Mouse (Mus musculus) embryonic stem cell, embryonic (primary cell): ENCODE data around the gene Spocd1.

Experiments used
- CTCF ChIA-PET, 4 experiments: fragments of 300-600 bp in 2 of 4; fragments of 350-600 bp in 2 of 4; sonication (Branson Sonifier 250); formaldehyde crosslinking; loops; one replicate each; lab custom pipeline; 2022; ENCODE audit warnings: inconsistent platforms in 2 of 4; lab: Charles Lee
- POLR2A ChIA-PET, 4 experiments: fragments of 300-600 bp in 2 of 4; fragments of 350-600 bp in 2 of 4; sonication (Branson Sonifier 250); formaldehyde crosslinking; loops; one replicate each; lab custom pipeline; 2022; ENCODE audit warnings: antibody characterized with exemption in 4 of 4, inconsistent platforms in 1 of 4; lab: Charles Lee

Gene Spocd1

GRCm38 (mm10) chr4:129983046-129983445, 54.0 kb downstream of the Spocd1 start:
- ChIA-PET POLR2A (interaction anchor here (0.6 to 3.2 kb wide), 18 partner anchors 10 to 925 kb away, joined by 3 to 19 read pairs (median 4); partner anchors contain the start of gene Hdac1 (in 1 of the 4)), CTCF (interaction anchor here (0.5 to 4.6 kb wide), 28 partner anchors 9 to 1136 kb away, joined by 3 to 60 read pairs (median 4); partner anchors contain the start of gene Hpca (in 1 of the 4))

GRCm38 (mm10) chr4:129983764-129984420, 54.8 kb downstream of the Spocd1 start:
- POLR2A ChIA-PET, result interaction anchor here in 3 of 4 experiments (0.5 to 3.2 kb wide), 10 partner anchors 14 to 193 kb away, joined by 3 to 19 read pairs (median 4); partner anchors contain the start of gene Pef1 (in 2 of the 3)
- CTCF ChIA-PET, result interaction anchor here (0.6 to 4.6 kb wide), 21 partner anchors 10 to 748 kb away, joined by 3 to 60 read pairs (median 3); no protein-coding TSS in a partner anchor

- ChIA-PET CTCF (interaction anchor here (0.8 to 4.6 kb wide), 7 partner anchors 15 to 82 kb away, joined by 3 to 60 read pairs (median 4); no protein-coding TSS in a partner anchor), POLR2A (interaction anchor here in 3 of 4 experiments (0.6 to 3.2 kb wide), 4 partner anchors 25 to 536 kb away, joined by 3 to 19 read pairs (median 5); partner anchors contain the start of gene Pef1 (in 1 of the 3))
Measured at GRCm38 (mm10) chr4:129984421-129985061, 55.5 kb downstream of the Spocd1 start, which contains the start of gene Adgrb2. Gene Adgrb2 (plus strand): TSS chr4:129984870.

GRCm38 (mm10) chr4:129985161-129985670, 56.2 kb downstream of the Spocd1 start:
- POLR2A ChIA-PET, result interaction anchor here in 2 of 4 experiments (0.7 to 1.0 kb wide), 2 partner anchors 25 to 524 kb away, joined by 4 to 7 read pairs; partner anchors contain the start of gene Bsdc1 (in 1 of the 2)
- CTCF ChIA-PET, result interaction anchor here in 2 of 4 experiments (1.5 to 4.6 kb wide), 3 partner anchors 25 to 81 kb away, joined by 3 to 60 read pairs (median 18); no protein-coding TSS in a partner anchor

GRCm38 (mm10) chr4:129985671-129986441, 56.8 kb downstream of the Spocd1 start:
- CTCF ChIA-PET, result interaction anchor here in 2 of 4 experiments (0.7 to 4.6 kb wide), 4 partner anchors 14 to 26 kb away, joined by 3 to 60 read pairs (median 22); no protein-coding TSS in a partner anchor
- POLR2A ChIA-PET, result interaction anchor here in 2 of 4 experiments (0.6 to 2.7 kb wide), 4 partner anchors 26 to 524 kb away, joined by 4 to 8 read pairs (median 6); partner anchors contain the start of genes Bsdc1 (in 1 of the 2) and Pef1 (in 1 of the 2)

GRCm38 (mm10) chr4:129987825-129988504, 58.9 kb downstream of the Spocd1 start:
- ChIA-PET POLR2A (interaction anchor here (0.6 to 2.7 kb wide), 21 partner anchors 11 to 253 kb away, joined by 3 to 9 read pairs (median 3); partner anchors contain the start of genes Pef1 (in 2 of the 4) and Col16a1 (in 1 of the 4)), CTCF (interaction anchor here (0.6 to 3.8 kb wide), 15 partner anchors 14 to 292 kb away, joined by 3 to 27 read pairs (median 3); partner anchors contain the start of gene Tmem39b (in 1 of the 4))

- POLR2A ChIA-PET, result interaction anchor here in 1 of 4 experiments (0.5 kb wide), 1 partner anchor 182 kb away, joined by 3 read pairs; no protein-coding TSS in a partner anchor
- CTCF ChIA-PET, result interaction anchor here in 3 of 4 experiments (0.6 to 1.4 kb wide), 5 partner anchors 9 to 159 kb away, joined by 3 to 8 read pairs (median 3); no protein-coding TSS in a partner anchor
Measured at GRCm38 (mm10) chr4:129989925-129990324, 60.9 kb downstream of the Spocd1 start.

- ChIA-PET CTCF (interaction anchor here in 3 of 4 experiments (0.7 to 1.5 kb wide), 4 partner anchors 9 to 197 kb away, joined by 3 to 4 read pairs (median 4); no protein-coding TSS in a partner anchor), POLR2A (interaction anchor here in 3 of 4 experiments (0.6 to 1.1 kb wide), 4 partner anchors 9 to 16 kb away, joined by 3 to 4 read pairs (median 4); no protein-coding TSS in a partner anchor)
Measured at GRCm38 (mm10) chr4:129992720-129993119, 63.7 kb downstream of the Spocd1 start.

- ChIA-PET POLR2A (interaction anchor here in 3 of 4 experiments (0.6 to 1.1 kb wide), 4 partner anchors 9 to 16 kb away, joined by 3 to 4 read pairs (median 4); no protein-coding TSS in a partner anchor), CTCF (interaction anchor here (0.6 to 1.5 kb wide), 7 partner anchors 10 to 196 kb away, joined by 3 to 13 read pairs (median 3); no protein-coding TSS in a partner anchor)
Measured at GRCm38 (mm10) chr4:129993213-129993612, 64.2 kb downstream of the Spocd1 start.

- POLR2A ChIA-PET, result interaction anchor here in 1 of 4 experiments (0.8 to 0.9 kb wide), 2 partner anchors 17 to 33 kb away, joined by 3 read pairs; no protein-coding TSS in a partner anchor
- CTCF ChIA-PET, result interaction anchor here (0.6 to 1.6 kb wide), 7 partner anchors 11 to 195 kb away, joined by 3 to 13 read pairs (median 4); no protein-coding TSS in a partner anchor
Measured at GRCm38 (mm10) chr4:129993944-129994695, 65.1 kb downstream of the Spocd1 start.

GRCm38 (mm10) chr4:129994728-129995127, 65.7 kb downstream of the Spocd1 start:
- ChIA-PET POLR2A (interaction anchor here in 1 of 4 experiments (0.8 to 0.9 kb wide), 2 partner anchors 16 to 34 kb away, joined by 3 read pairs; no protein-coding TSS in a partner anchor), CTCF (interaction anchor here in 2 of 4 experiments (0.5 to 1.6 kb wide), 3 partner anchors 21 to 42 kb away, joined by 3 to 5 read pairs (median 4); no protein-coding TSS in a partner anchor)

- ChIA-PET CTCF (interaction anchor here in 3 of 4 experiments (0.5 to 1.6 kb wide), 6 partner anchors 13 to 41 kb away, joined by 3 to 7 read pairs (median 4); no protein-coding TSS in a partner anchor), POLR2A (interaction anchor here in 1 of 4 experiments (0.8 kb wide), 1 partner anchor 34 kb away, joined by 3 read pairs; no protein-coding TSS in a partner anchor)
Measured at GRCm38 (mm10) chr4:129995255-129995654, 66.2 kb downstream of the Spocd1 start.

- ChIA-PET CTCF (interaction anchor here in 2 of 4 experiments (0.6 to 1.7 kb wide), 8 partner anchors 10 to 48 kb away, joined by 3 to 7 read pairs (median 4); no protein-coding TSS in a partner anchor), POLR2A (no interaction called here)
Measured at GRCm38 (mm10) chr4:129996015-129996414, 67.0 kb downstream of the Spocd1 start.

- CTCF ChIA-PET, result no interaction called here
- POLR2A ChIA-PET, result interaction anchor here in 2 of 4 experiments (0.6 to 0.7 kb wide), 2 partner anchors 36 to 291 kb away, joined by 3 to 4 read pairs; no protein-coding TSS in a partner anchor
Measured at GRCm38 (mm10) chr4:129998124-129998523, 69.1 kb downstream of the Spocd1 start.

GRCm38 (mm10) chr4:130001710-130002109, 72.7 kb downstream of the Spocd1 start:
- ChIA-PET CTCF (interaction anchor here in 3 of 4 experiments (0.6 to 1.0 kb wide), 3 partner anchors 14 to 1227 kb away, joined by 3 read pairs; no protein-coding TSS in a partner anchor), POLR2A (interaction anchor here in 2 of 4 experiments (0.7 to 1.4 kb wide), 2 partner anchors 9 to 28 kb away, joined by 3 read pairs; no protein-coding TSS in a partner anchor)
